ENCODE assay signal across 8 mouse cellular contexts in genomic region chr14:30878958-30879571, GRCm38 (mm10). TPM values are rescaled to one million over a fixed set of nuclear protein-coding genes. Genes with fewer than 3 reads are reported as not detected.
DNase-seq lines count a peak whose midpoint lies in the region; ATAC-seq and TF ChIP-seq lines count a peak whose summit lies in the region.

Mustn1 (plus strand) TSS chr14:30879200.

- H3K79me2 ChIP-seq in myocyte (ENCODE audit: control insufficient read depth, insufficient read depth), result no peaks in the 10 kb centered on the region

- peak; percentile 57 to 65 for DNase-seq in gastrocnemius, postnatal 36 days
- DNase-seq in layer of hippocampus, adult 8-10 months (ENCODE audit: low spot score in 2 of 2), result no peak
- DNase-seq in ovary, adult 18-20 months (ENCODE audit: low spot score), result no peak

- no peak within 1 kb of the TSS for H3ac ChIP-seq in myocyte (ENCODE audit: control insufficient read depth, insufficient read length)

- 74% methylated on average over 11 of the region's 11 CpGs for WGBS in neural tube, embryonic 13.5 days
- 78% methylated on average over 11 of the region's 11 CpGs for WGBS in neural tube, embryonic 15.5 days
- 61% methylated on average over 11 of the region's 11 CpGs for WGBS in kidney, embryonic 16.5 days

- no peaks in the 10 kb centered on the region for H3K9me3 ChIP-seq in neural tube, embryonic 13.5 days
- no peaks in the 10 kb centered on the region for H3K9me3 ChIP-seq in neural tube, embryonic 15.5 days (replicated peaks)
- no peaks in the 10 kb centered on the region for H3K9me3 ChIP-seq in kidney, embryonic 16.5 days (ENCODE audit: low read length)

- H3K27me3 ChIP-seq in neural tube, embryonic 13.5 days, result no peaks in the 10 kb centered on the region
- no peaks in the 10 kb centered on the region for H3K27me3 ChIP-seq in neural tube, embryonic 15.5 days (replicated peaks)
- H3K27me3 ChIP-seq in kidney, embryonic 16.5 days (ENCODE audit: insufficient read depth, low read length), result no peaks in the 10 kb centered on the region
- H3K27me3 ChIP-seq in myocyte (ENCODE audit: control insufficient read depth, insufficient read depth, insufficient read length), result no peaks in the 10 kb centered on the region

- ATAC-seq in neural tube, embryonic 13.5 days (ENCODE audit: low read depth), result no peak
- ATAC-seq in neural tube, embryonic 15.5 days (ENCODE audit: low FRiP score), result no peak
- no peak for ATAC-seq in kidney, embryonic 16.5 days (ENCODE audit: low FRiP score, low TSS enrichment)
- ATAC-seq in inflammation-experienced regulatory T-cells, adult 6 months, result no peak

- H3K9ac ChIP-seq in neural tube, embryonic 13.5 days, result no peak within 1 kb of the TSS
- H3K9ac ChIP-seq in neural tube, embryonic 15.5 days (replicated peaks), result no peak within 1 kb of the TSS
- no peak within 1 kb of the TSS; the same call in 1 of the 2 replicates for H3K9ac ChIP-seq in kidney, embryonic 16.5 days (replicated peaks; ENCODE audit: low read length)

- H3K27ac ChIP-seq in neural tube, embryonic 13.5 days (replicated peaks), result 0 out of 2 replicates have a peak within 1 kb of the TSS, but pooled peaks have one; percentile 49
- H3K27ac ChIP-seq in neural tube, embryonic 15.5 days (replicated peaks), result no peak within 1 kb of the TSS
- H3K27ac ChIP-seq in kidney, embryonic 16.5 days (ENCODE audit: low read length), result peak within 1 kb of the TSS; percentile 57

- intact Hi-C loops in gastrocnemius, postnatal 36 days (cut with DNase I), result no loop called here

- peaks cover 15% of the 10 kb centered on the region for H3K36me3 ChIP-seq in neural tube, embryonic 13.5 days
- H3K36me3 ChIP-seq in neural tube, embryonic 15.5 days, result peaks cover 20% of the 10 kb centered on the region
- peaks cover 4% of the 10 kb centered on the region; the same call in 1 of the 2 replicates for H3K36me3 ChIP-seq in kidney, embryonic 16.5 days (ENCODE audit: insufficient read depth, low read length)
- H3K36me3 ChIP-seq in myocyte (ENCODE audit: control insufficient read depth, insufficient read depth), result no peaks in the 10 kb centered on the region

- H3K4me1 ChIP-seq in neural tube, embryonic 13.5 days (replicated peaks), result no peaks in the 10 kb centered on the region
- H3K4me1 ChIP-seq in neural tube, embryonic 15.5 days, result no peaks in the 10 kb centered on the region
- peaks cover 44% of the 10 kb centered on the region for H3K4me1 ChIP-seq in kidney, embryonic 16.5 days (ENCODE audit: insufficient read depth, low read length)

- no peak within 1 kb of the TSS for H3K4me2 ChIP-seq in neural tube, embryonic 13.5 days
- no peak within 1 kb of the TSS for H3K4me2 ChIP-seq in neural tube, embryonic 15.5 days
- no peak within 1 kb of the TSS; the same call in 1 of the 2 replicates for H3K4me2 ChIP-seq in kidney, embryonic 16.5 days (replicated peaks; ENCODE audit: low read depth, low read length)
- peak within 1 kb of the TSS; percentile 73 for H3K4me2 ChIP-seq in myocyte (ENCODE audit: low read depth)

- TF ChIP-seq POLR2A in myocyte (IDR thresholded peaks at IDR 0.05; ENCODE audit: insufficient read length, low read depth), result peak; percentile 48

- H3K4me3 ChIP-seq in neural tube, embryonic 13.5 days, result no peak within 1 kb of the TSS
- H3K4me3 ChIP-seq in neural tube, embryonic 15.5 days (replicated peaks), result no peak within 1 kb of the TSS
- no peak within 1 kb of the TSS for H3K4me3 ChIP-seq in kidney, embryonic 16.5 days (ENCODE audit: low read length)
- peak within 1 kb of the TSS; percentile 24 for H3K4me3 ChIP-seq in myocyte

TF ChIP-seq in myocyte, 11 proteins besides CTCF, POLR2A, EP300 and RAD21:
- no peak for TF ChIP-seq E2F4 (IDR thresholded peaks at IDR 0.05; ENCODE audit: insufficient read depth)
- TF ChIP-seq MAX (IDR thresholded peaks at IDR 0.05; ENCODE audit: low read depth), result no peak
- TF ChIP-seq MYOD1 (IDR thresholded peaks at IDR 0.05; ENCODE audit: control insufficient read depth in 1 of 3, insufficient read length in 2 of 3, low read depth in 2 of 3), result peak; percentile 38 to 96 (median 83)
- TF ChIP-seq CEBPB (IDR thresholded peaks at IDR 0.05; ENCODE audit: insufficient read depth, poor library complexity, severe bottlenecking), result no peak
- no peak for TF ChIP-seq USF1 (IDR thresholded peaks at IDR 0.05; ENCODE audit: low read depth)
- peak; percentile 72 to 94 (median 90) for TF ChIP-seq MYOG (IDR thresholded peaks at IDR 0.05; ENCODE audit: control insufficient read depth in 1 of 3, insufficient read depth in 1 of 3, insufficient read length in 2 of 3, low read depth in 2 of 3)
- peak; percentile 73 for TF ChIP-seq TCF12 (IDR thresholded peaks at IDR 0.05; ENCODE audit: insufficient read depth, poor library complexity, severe bottlenecking)
- TF ChIP-seq REST (IDR thresholded peaks at IDR 0.05; ENCODE audit: insufficient read depth, insufficient read length), result no peak
- TF ChIP-seq TCF3 (IDR thresholded peaks at IDR 0.05; ENCODE audit: insufficient read length, low read depth), result peak; percentile 37
- TF ChIP-seq SRF (IDR thresholded peaks at IDR 0.05; ENCODE audit: control insufficient read depth, insufficient read length, low read depth), result no peak
- no peak for TF ChIP-seq POLR2AphosphoS2 (IDR thresholded peaks at IDR 0.05; ENCODE audit: insufficient read length, low read depth)

RNA-seq across cellular contexts. Expression of gene Mustn1, which starts in this region (rescaled TPM):
- polyA plus RNA-seq in neural tube, embryonic 13.5 days (2015; fragmentation: Nextera tagmentation; extraction: Ambion mirVana), result 1.9 and 2.6 TPM in 2 replicates
- polyA plus RNA-seq in neural tube, embryonic 15.5 days (2015; fragmentation: Nextera tagmentation; extraction: Ambion mirVana), result 3.0 TPM in 2 replicates
- total RNA-seq in gastrocnemius, postnatal 36 days (2021), result 10 to 100 TPM; 56.6 to 62.5 TPM
- 4.5 and 5.3 TPM in 2 replicates for polyA plus RNA-seq in kidney, embryonic 16.5 days (2015; fragmentation: Nextera tagmentation; extraction: Ambion mirVana)
- 143 TPM for polyA plus RNA-seq in myocyte (2012; fragmentation: generic; extraction: Trizol)
- total RNA-seq in layer of hippocampus, adult 8-10 months (2022), result 1 to 10 TPM; 1.3 to 3.1 (median 1.8) TPM
- polyA plus RNA-seq in inflammation-experienced regulatory T-cells, adult 6 months (2017; shearing (Covaris generic)), result 1 to 10 TPM in 2 of 3 experiments, under 1 TPM in 1; 0.49 to 1.3 (median 1.1) TPM

Comparison
In these comparisons a context has a peak if more than half of its experiments do, and no peak if none do; other contexts are left out.
1. RNA of gene Mustn1 (total RNA-seq): 56.6 to 62.5 TPM in gastrocnemius, postnatal 36 days; 1.3 to 3.1 TPM in layer of hippocampus, adult 8-10 months; every median in the first group is over 10 times any median in the second.
2. RNA of gene Mustn1 (polyA plus RNA-seq): 143 TPM in myocyte (single experiment); 4.5 to 5.3 TPM in kidney, embryonic 16.5 days, 3.0 TPM in neural tube, embryonic 15.5 days, 1.9 to 2.6 TPM in neural tube, embryonic 13.5 days and 0.49 to 1.3 TPM in inflammation-experienced regulatory T-cells, adult 6 months; every median in the first group is over 10 times any median in the second.
3. DNase-seq: peak in gastrocnemius, postnatal 36 days (2 of 2); none in layer of hippocampus, adult 8-10 months (0 of 2) and ovary, adult 18-20 months (single experiment).